Mouse (Mus musculus) ES-CJ7 (cell line): ENCODE data around the gene Dscaml1.

ENCODE experiments used
- DNase-seq: peaks from one replicate; pipeline ENCODE4 v3.0.0; 2011; ENCODE audit warnings: low read depth, low spot score

Gene Dscaml1

DNA sequence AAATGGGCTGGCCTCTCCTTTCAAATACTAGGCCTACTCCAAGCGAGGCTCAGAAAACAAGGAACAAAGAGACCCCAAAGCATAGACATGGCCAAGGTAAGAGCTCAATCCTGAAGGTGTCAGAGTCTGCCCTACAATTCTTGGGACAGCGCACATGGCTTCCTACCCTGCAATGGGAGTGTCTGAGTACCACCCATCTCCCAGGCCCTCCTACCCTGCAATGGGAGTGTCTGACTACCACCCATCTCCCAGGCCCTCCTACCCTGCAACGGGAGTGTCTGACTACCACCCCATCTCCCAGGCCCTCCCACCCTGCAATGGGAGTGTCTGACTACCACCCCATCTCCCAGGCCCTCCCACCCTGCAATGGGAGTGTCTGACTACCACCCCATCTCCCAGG is 349.7 kb downstream of the Dscaml1 start:
- DNase-seq = peak; percentile 55

DNA sequence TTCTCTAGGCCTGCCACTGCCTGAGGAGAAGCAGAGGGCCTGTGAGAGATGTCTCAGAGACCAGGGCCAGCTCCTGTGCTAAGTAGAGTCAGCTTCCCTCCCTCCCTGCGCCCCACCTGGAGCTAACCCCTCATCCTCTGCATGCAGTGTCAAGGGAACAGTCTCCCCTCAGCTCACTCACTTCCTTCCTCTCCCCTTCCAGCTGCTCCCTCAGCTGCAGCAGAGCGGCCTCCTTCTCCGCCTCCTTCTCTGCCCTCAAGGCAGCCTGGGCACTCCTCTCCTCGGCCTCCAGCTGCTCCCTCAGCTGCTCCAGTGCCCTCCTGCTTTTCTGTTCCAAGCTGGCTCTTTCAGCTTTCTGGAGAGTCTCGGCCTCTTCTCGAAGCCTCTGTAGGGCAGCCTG is 352.8 kb downstream of the Dscaml1 start:
- DNase-seq = no peak

DNA sequence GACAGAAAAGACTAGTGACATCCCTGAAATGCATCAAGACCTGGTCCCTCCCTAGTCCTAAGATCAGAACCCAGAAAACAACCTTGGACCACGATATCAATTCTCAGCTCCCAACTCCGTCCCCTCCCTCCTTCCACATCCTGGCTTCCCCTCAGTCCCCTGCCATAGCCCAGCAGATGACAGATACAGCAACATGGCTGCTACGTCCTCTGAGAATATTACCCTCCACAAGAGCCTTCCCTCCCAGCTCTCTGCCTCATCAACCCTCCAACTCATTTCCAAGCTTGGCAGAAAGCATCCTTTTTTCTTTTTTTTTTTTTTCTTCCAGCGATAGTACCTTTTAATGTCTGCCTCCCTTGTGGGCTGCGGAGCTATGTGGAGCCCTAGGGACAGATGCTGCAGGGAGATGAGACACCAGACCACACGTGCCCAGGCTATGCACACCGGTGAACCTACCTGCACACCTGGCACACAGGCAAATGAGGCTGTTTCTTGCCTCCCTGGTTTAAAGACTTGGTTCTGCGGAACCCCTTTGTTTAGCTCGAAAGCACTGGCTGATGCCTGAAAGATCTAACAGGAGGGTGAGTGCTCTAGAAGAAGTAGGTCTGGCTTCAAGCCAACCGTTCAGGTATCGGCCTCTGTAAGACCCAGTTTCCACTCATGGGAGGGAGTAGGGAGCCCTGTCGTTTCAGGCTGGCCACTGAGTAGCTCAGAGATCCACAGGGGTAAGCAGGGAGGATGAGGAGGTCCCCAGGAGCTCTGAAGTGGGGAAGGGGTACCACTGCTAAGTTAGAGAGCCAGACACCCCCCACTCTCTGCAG is 357.0 kb downstream of the Dscaml1 start:
- DNase-seq = no peak

DNA sequence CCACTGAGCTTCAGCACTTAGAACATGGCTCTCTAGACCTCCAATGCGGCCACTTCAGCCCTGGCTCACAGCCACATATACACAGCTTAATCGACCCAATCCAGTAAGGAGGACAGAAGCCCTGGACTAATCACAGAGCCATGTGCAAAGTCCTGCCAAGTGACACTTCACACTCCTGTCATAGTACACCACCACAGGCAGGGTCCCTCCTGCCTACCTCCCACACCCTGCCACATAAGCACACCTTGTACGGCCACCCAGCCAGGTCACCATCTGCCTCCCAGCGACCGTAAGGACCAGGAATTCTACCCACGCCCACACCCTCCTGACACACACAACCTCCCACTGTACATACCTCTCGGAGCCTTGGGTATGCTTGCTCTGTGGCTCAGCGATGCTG is 360.6 kb downstream of the Dscaml1 start:
- DNase-seq = no peak

DNA sequence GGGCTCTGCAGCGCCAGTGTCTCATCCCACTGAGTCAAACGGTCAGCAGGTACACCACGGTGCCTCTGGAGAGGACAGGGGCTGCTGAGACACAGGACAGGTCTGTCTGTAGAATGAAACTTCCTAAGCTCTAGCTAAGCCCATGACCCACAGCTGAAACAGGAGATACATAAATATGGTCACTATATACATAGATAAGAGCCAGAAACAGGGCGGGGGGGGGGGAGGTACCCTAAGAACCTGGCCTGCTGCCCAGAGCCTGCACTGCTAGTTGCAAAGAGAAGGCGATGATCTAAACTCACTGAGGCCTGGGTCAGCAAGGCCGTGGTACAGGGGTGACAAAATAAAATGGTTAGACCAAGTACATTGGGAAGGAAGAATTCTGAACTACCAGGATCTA is 361.1 kb downstream of the Dscaml1 start:
- no peak for DNase-seq

DNA sequence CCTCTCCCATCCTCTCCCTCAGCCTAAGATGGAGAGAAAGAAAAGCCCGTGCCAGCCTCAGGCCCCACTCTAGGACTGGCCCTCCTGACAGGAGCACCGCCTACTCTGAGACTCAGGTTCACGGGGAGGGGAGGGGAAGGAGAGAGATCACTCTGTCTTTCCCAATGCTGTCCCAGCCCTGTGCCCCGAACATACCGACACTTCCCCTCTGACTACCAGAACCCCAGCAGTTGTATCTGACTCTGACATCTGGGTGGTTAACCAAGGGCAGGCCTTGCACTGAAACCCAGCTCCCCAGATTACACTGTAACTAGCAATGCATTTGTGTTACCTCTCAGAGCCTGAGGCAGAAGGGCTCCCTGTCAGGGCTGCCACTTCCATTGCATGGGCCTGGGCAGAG is 362.0 kb downstream of the Dscaml1 start:
- no peak for DNase-seq

DNA sequence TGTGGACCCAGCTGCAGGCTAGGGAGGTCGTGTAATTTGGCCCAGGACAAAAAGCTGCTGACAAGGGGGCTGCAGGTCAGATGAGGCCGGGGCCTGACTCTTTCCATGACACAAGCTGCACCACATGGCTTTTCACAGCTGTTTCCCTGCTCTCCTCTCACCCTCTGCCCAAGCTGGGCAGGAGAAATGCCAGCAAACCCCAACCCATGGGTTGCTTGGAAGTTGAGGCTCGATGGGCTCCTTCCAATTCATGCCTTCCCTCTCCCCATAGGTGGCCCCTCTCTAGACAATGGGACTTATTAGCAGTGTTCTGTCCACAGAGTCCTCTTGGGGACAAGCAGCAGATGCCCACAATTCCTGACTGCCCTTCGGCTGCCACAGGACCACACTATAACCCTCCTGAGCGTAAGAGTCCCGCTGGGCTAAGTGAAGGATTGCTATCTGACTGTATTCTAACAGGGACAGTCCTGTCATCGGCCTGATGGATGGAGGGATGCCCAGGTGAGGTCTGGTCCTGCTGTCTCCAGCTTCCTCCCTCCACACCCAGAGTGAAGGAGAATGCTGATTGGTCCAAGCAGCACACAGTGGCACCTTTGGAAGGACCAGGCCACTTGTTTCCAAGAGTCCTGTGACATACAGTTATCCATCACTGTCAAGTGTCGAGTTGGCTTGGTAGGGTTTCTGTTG is 365.2 kb downstream of the Dscaml1 start:
- DNase-seq = no peak

DNA sequence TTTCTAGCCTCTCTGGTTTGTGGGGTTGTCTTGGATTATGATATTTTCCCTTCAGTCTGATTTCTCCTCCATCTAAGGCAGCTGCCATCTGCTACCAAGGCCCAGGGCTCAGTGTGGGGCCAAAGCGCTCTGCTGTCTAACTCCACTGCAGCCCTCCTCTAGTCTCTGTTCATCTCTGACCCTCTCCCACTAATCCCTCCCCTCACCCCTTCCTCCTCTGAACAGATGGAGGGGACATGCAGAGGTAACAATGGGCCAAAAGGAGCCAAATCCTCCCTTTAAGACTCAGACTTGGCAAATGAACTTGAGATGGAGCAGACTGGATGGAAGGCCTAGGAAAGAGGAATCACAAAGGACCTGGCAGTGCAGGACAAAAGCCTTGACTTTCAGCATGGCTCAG is 365.8 kb downstream of the Dscaml1 start:
- DNase-seq = no peak

DNA sequence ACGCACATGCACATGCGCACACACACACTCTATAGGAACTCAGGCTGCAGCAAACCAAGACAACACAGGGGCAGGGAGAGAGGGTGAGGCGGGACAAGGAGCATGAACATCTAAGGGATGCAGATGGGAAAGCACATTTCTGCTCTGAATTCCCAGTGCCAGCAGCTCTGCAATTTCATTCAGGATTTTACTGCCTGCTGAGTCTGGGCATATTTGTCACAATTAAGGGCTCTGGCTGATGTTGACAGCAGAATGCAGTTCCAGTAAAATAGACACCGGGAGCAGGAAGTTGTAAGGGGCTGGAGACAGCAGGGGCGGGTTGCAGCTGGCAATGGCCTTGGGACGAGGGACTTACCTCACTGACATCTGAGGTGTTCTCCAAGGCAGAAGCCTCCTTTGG is 367.3 kb downstream of the Dscaml1 start:
- DNase-seq = no peak

DNA sequence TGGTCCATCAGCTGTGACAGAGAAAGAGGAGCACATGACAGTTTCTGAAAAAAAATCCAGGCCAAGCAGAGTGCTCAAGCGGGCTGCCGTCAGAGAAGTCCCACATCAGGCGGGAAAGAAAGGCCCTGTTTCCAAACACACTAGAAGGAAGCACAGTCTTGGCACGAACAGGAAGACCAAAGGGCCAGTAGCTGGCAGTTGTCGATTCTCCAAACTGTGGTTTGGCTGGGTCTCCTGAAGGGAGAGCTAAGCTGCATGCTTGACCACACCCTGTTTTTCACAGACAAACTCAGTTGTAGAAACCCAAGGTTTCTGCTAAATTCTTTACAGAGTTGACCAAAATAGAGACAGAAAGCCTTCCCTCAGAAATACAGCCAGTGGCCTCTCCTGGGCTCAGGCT is 369.3 kb downstream of the Dscaml1 start:
- DNase-seq = no peak

DNA sequence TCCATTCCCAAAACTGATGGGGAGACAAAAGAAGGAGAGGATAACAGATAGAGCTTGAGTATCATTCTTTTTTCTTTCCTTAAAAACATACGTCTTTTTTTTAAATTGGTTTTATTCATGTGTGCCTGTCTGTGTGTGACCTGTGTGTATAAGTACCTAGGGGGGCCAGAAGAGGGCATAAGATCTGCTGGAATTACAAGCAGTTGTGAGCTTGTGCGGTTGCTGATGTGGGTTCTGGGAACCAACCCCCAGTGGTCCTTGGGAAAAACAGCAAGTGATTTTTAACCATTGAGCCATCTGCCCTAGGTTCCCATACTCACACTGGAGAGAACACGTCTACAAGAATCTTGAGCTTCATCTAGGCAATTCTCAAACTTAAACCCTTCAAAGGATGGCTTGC is 370.8 kb downstream of the Dscaml1 start:
- DNase-seq = peak; percentile 48

DNA sequence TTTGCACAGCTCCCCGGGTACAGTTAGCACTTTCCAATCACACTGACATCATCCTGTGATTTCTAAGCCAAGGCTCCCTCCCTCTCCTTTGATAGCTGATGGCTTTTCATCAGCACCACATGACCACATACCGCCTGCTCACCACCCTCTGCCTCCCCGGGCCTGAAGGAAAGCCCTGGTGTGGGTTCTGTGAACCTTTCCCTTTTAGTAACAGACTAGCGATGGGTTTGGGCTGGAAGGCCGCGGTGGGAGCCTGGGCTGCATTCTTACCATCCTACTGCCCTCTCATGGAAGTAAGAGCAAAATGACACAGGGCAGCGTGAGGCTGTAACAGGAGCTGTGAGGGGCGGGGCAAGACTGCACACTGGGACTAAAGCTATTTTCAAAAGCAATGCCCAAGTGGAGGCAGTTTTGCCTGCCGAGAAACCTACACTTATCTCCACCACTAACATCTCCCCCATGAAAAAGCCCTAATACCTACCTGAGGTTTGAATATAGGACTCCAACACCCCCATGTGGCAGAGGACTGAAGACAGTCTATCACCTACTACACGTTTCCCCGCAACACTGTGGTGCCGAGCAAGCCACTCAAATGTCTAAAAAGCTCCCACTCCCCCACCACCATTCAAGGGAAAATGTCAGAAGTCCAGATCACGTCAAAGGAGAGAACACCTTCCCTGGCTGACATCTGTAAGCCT is 372.2 kb downstream of the Dscaml1 start:
- DNase-seq = no peak

DNA sequence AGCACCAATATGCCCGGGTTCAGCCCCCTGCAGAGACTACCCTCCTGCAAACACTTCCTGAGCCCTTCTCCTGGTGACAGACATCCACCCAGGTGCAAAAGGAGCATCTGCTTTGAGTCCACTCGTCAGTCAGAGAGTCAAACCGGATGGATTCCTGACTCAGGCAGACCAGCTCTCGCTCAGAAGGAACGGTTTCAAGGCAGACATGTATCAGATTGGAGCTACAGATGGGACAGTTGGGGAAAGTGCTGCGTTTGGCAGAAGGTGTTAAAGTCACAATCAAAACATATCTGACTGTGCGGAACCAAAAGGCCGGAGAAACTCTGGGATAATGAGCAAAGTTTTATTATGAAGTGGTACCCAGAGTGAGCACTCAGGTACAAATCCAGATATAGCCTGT is 373.0 kb downstream of the Dscaml1 start:
- no peak for DNase-seq
